Mouse (Mus musculus): ENCODE measurements around the gene Pspn.

DNA sequence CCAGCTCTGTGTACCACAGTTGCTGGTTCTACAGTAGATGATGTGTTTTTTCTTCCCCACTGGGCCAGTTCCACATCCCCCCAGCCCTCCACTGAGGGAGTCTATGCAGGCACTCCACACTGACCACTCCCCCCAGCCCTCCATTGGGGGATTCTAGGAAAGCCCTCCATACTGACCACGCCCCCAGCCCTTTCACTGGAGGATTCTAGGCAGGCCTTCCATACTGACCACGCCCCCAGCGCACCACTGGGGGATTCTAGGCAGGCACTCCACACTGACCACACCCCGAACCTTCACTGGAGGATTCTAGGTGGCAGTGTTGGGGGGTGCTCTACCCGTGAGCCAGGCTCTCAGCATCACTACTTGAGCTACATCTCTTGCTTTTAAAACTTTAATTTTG, 47.6 kb upstream of the Pspn start:
- TF ChIP-seq POLR2A (IDR thresholded peaks at IDR 0.05; ENCODE audit: insufficient read depth, low read depth, low read length), result no peak
- no peak for TF ChIP-seq CTCF (IDR thresholded peaks at IDR 0.05; ENCODE audit: insufficient read depth, low read depth, low read length)
